In genomic region chr7:116917921-116918670, GRCm38 (mm10) we compare ENCODE assay signal across 9 mouse cellular contexts.
"Had no signal": no experiment of that assay in that cellular context is flagged by ENCODE, and none has a peak within 500 bp of the region (broad histone marks: within the 10 kb centered on the region; RNA-seq: fewer than 3 reads in every experiment).

No protein-coding gene starts in this region.

- DNase-seq: kidney, adult 2 months; kidney, postnatal 25 days; layer of hippocampus, adult 9-11 months; liver; liver, embryonic 13.5 days; liver, postnatal 0 days; right cerebral cortex, adult 18-20 months; thymus, adult 2 months; thymus, postnatal 25 days had no signal
